Mouse (Mus musculus): ENCODE measurements around the gene Ttll5.

- TF ChIP-seq POLR2A (IDR thresholded peaks at IDR 0.05; ENCODE audit: borderline replicate concordance, extremely low read depth, insufficient read depth, insufficient read length, poor library complexity, severe bottlenecking) (no peak), CTCF (IDR thresholded peaks at IDR 0.05; ENCODE audit: borderline replicate concordance, extremely low read depth, insufficient read depth, insufficient read length) (no peak)
Observed at GRCm38 (mm10) chr12:85979996-85980395, 155.5 kb downstream of the Ttll5 start.

All from brain, embryonic 14.5 days (tissue).